Mouse (Mus musculus): ENCODE data around the gene Cacna2d4. TPM values are rescaled to one million over a fixed set of nuclear protein-coding genes. Genes with fewer than 3 reads are reported as not detected.

The Cacna2d4 gene
- polyA plus RNA-seq, 1 experiment, result 0.58 TPM

DNA sequence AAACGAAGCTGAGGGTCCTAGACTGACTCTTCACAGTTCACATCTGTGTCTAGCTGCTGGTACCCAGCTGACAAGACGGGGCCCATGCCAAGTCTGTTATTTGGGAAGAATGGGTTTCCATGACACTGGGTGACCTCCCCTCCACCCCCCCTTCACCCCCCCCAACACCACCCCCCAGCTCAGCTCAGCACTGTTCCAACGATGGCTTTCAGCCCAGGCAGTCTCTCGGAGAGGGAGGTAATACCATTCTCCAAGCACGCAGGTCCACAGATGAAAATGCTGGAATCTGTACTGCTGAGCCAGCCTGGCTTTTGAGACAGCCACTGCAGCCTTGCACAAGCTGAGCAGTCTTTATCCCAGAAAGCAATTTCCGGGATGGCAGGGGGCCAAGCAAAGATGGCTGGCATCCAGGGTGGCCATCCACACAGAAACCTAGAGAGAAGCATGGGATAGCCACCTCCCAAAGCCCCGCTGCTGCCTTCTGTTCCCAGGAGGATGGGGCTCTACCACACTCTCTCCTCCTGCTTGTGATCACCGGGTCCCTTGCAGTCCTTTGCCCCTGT lies 1.2 kb downstream of the Cacna2d4 start:
- Histone ChIP-seq H3K27me3 (ENCODE audit: control insufficient read depth, insufficient read depth, low read length, poor library complexity, severe bottlenecking) (no peaks in the 10 kb centered on the region), H3K9me3 (replicated peaks; ENCODE audit: control insufficient read depth, insufficient read depth, low read length, poor library complexity, severe bottlenecking) (no peaks in the 10 kb centered on the region), H3K36me3 (ENCODE audit: control insufficient read depth, insufficient read depth, low read length, poor library complexity, severe bottlenecking) (no peaks in the 10 kb centered on the region), H3K4me3 (ENCODE audit: low read depth, low read length) (no peak overlapping the region), H3K27ac (ENCODE audit: insufficient read depth, low read length) (no peak overlapping the region), H3K9ac (ENCODE audit: low read depth, poor library complexity, severe bottlenecking) (no peak overlapping the region), H3K4me1 (ENCODE audit: control insufficient read depth, insufficient read depth, low read length) (no peaks in the 10 kb centered on the region)
- TF ChIP-seq CTCF (IDR thresholded peaks at IDR 0.05; ENCODE audit: low read depth, low read length), result no peak
- TF ChIP-seq EP300 (IDR thresholded peaks at IDR 0.05; ENCODE audit: insufficient read depth, low read depth, low read length), result no peak
- TF ChIP-seq POLR2A (IDR thresholded peaks at IDR 0.05; ENCODE audit: insufficient read depth, low read length), result no peak

DNA sequence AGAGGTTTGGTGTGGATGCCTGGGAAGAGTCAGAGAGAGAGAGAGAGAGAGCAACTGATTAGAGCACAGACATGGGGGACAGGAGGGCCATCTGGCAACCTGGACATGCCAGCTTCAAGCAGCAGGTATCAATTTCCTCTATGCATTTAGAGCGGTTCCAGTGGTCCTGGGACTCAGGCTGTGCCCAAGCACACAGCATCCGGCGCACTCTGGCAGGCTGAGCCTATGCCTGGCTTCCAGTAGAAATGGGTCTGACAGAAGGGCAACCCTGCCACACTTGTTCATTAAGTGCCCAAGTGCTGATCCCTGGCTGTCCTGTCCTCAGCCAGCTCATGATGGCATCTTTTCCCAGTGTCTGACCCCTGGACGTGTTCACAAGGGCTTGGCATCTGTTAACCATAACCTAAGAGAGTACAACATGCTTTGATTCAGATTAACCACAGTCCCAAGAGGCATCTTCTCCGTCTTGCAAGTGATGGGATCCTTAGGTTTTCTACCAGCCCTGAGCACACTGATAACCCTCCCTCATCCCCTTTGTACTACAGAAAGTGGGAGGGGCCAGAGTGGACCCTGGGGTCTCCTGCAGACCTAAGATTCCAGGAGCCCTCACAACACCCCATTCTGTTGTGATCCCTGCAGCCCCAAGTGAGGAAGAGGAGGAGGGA lies 3.1 kb downstream of the Cacna2d4 start:
- no peak overlapping the region for H3K27ac ChIP-seq (ENCODE audit: insufficient read depth, low read length)
- TF ChIP-seq POLR2A (IDR thresholded peaks at IDR 0.05; ENCODE audit: insufficient read depth, low read length), result no peak
- no peak for TF ChIP-seq CTCF (IDR thresholded peaks at IDR 0.05; ENCODE audit: low read depth, low read length)
- TF ChIP-seq EP300 (IDR thresholded peaks at IDR 0.05; ENCODE audit: insufficient read depth, low read depth, low read length), result no peak
- no peaks in the 10 kb centered on the region for H3K36me3 ChIP-seq (ENCODE audit: control insufficient read depth, insufficient read depth, low read length, poor library complexity, severe bottlenecking)
- no peaks in the 10 kb centered on the region for H3K4me1 ChIP-seq (ENCODE audit: control insufficient read depth, insufficient read depth, low read length)
- no peaks in the 10 kb centered on the region for H3K9me3 ChIP-seq (replicated peaks; ENCODE audit: control insufficient read depth, insufficient read depth, low read length, poor library complexity, severe bottlenecking)
- no peak overlapping the region for H3K4me3 ChIP-seq (ENCODE audit: low read depth, low read length)
- no peak overlapping the region for H3K9ac ChIP-seq (ENCODE audit: low read depth, poor library complexity, severe bottlenecking)
- H3K27me3 ChIP-seq (ENCODE audit: control insufficient read depth, insufficient read depth, low read length, poor library complexity, severe bottlenecking), result no peaks in the 10 kb centered on the region

DNA sequence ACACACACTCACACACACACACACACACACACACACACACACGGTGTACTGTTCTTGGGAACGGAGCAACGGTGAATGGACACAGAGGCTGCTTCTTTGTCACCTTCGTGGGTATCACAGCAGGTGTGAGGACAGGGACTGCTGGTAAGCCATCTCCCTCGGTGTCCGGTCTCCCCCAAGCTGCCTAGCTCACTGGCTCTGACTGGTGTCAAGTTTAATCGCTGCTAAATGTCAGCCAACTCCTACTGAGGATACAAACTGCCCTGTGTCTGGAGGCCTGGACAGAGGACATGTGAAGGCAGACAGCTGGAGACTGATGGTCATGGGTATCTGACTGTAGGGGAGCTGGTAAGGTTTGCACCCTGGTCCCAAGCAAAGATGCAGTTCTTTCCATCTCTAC lies 3.9 kb downstream of the Cacna2d4 start:
- H3K4me1 ChIP-seq (ENCODE audit: control insufficient read depth, insufficient read depth, low read length), result no peaks in the 10 kb centered on the region
- H3K36me3 ChIP-seq (ENCODE audit: control insufficient read depth, insufficient read depth, low read length, poor library complexity, severe bottlenecking), result no peaks in the 10 kb centered on the region
- no peaks in the 10 kb centered on the region for H3K27me3 ChIP-seq (ENCODE audit: control insufficient read depth, insufficient read depth, low read length, poor library complexity, severe bottlenecking)
- H3K4me3 ChIP-seq (ENCODE audit: low read depth, low read length), result no peak overlapping the region
- TF ChIP-seq EP300 (IDR thresholded peaks at IDR 0.05; ENCODE audit: insufficient read depth, low read depth, low read length), result no peak
- no peak for TF ChIP-seq POLR2A (IDR thresholded peaks at IDR 0.05; ENCODE audit: insufficient read depth, low read length)
- TF ChIP-seq CTCF (IDR thresholded peaks at IDR 0.05; ENCODE audit: low read depth, low read length), result no peak
- H3K9ac ChIP-seq (ENCODE audit: low read depth, poor library complexity, severe bottlenecking), result no peak overlapping the region
- H3K9me3 ChIP-seq (replicated peaks; ENCODE audit: control insufficient read depth, insufficient read depth, low read length, poor library complexity, severe bottlenecking), result no peaks in the 10 kb centered on the region
- H3K27ac ChIP-seq (ENCODE audit: insufficient read depth, low read length), result no peak overlapping the region

DNA sequence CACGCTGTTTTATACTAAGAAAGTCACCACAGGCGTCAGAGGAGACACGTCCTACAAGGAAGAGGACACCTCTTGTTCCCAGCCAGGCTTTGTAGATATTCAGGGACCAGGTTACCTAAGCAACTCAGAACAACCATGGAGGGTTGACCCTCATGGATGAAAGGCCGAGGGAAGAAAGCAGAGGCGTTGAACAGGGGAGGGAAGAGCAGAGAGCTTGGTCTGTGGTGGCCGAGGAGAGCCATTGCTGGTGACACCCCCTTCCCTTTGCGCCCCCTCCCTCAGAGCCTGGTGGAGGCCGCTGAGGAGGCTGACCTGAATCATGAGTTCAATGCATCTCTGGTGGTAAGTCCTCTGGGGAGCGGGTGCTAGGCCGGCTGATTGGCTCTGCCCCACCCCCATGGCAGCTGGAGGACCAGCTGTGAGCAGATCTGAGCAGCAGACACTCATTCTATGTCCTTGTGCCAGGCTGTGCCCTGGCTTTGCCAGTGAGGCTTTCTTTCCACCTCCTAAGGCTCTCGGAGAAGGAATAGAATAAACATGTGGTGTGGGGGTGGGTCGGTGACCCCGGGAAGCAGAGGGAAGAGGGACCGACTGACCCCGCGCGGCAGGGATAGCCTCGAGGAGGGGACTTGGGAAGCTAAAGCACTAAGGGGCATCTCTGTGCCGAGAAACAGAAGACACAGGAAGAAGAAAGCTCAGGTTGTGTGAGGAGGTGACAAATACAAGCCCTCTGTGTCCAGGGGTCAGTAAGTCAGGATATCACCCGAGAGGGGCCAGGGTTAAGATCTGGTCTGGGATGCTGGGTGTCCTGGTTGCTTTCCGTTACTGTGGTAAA lies 4.8 kb downstream of the Cacna2d4 start:
- Histone ChIP-seq H3K27ac (ENCODE audit: insufficient read depth, low read length) (no peak overlapping the region), H3K4me3 (ENCODE audit: low read depth, low read length) (no peak overlapping the region), H3K36me3 (ENCODE audit: control insufficient read depth, insufficient read depth, low read length, poor library complexity, severe bottlenecking) (no peaks in the 10 kb centered on the region), H3K4me1 (ENCODE audit: control insufficient read depth, insufficient read depth, low read length) (no peaks in the 10 kb centered on the region), H3K27me3 (ENCODE audit: control insufficient read depth, insufficient read depth, low read length, poor library complexity, severe bottlenecking) (no peaks in the 10 kb centered on the region), H3K9me3 (replicated peaks; ENCODE audit: control insufficient read depth, insufficient read depth, low read length, poor library complexity, severe bottlenecking) (peaks cover 2% of the 10 kb centered on the region; the same call in 1 of the 2 replicates), H3K9ac (ENCODE audit: low read depth, poor library complexity, severe bottlenecking) (no peak overlapping the region)
- TF ChIP-seq EP300 (IDR thresholded peaks at IDR 0.05; ENCODE audit: insufficient read depth, low read depth, low read length) (no peak), CTCF (IDR thresholded peaks at IDR 0.05; ENCODE audit: low read depth, low read length) (no peak), POLR2A (IDR thresholded peaks at IDR 0.05; ENCODE audit: insufficient read depth, low read length) (no peak)

DNA sequence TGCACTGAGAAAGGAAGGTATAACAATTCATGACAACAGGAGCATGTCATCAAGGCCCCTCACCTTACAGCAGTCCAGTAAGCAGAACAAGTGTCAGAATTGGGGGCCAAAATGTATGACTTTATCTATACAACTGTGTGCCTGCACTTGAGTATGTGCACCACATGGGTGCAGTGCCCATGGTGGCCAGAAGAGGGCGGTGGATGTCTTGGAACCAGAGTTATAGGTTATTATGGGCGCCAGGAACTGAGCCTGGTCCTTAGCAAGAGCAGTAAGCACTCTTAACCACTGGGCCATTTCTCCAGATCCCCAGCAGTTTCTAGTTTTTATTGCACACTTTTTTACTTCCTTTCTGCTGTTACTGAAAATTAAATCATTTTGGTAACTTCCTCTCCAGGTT lies 9.8 kb downstream of the Cacna2d4 start:
- H3K4me1 ChIP-seq (ENCODE audit: control insufficient read depth, insufficient read depth, low read length), result peaks cover 1% of the 10 kb centered on the region
- no peaks in the 10 kb centered on the region for H3K36me3 ChIP-seq (ENCODE audit: control insufficient read depth, insufficient read depth, low read length, poor library complexity, severe bottlenecking)
- no peaks in the 10 kb centered on the region for H3K27me3 ChIP-seq (ENCODE audit: control insufficient read depth, insufficient read depth, low read length, poor library complexity, severe bottlenecking)
- TF ChIP-seq CTCF (IDR thresholded peaks at IDR 0.05; ENCODE audit: low read depth, low read length) (no peak), POLR2A (IDR thresholded peaks at IDR 0.05; ENCODE audit: insufficient read depth, low read length) (no peak), EP300 (IDR thresholded peaks at IDR 0.05; ENCODE audit: insufficient read depth, low read depth, low read length) (no peak)
- H3K27ac ChIP-seq (ENCODE audit: insufficient read depth, low read length), result no peak overlapping the region
- H3K9me3 ChIP-seq (replicated peaks; ENCODE audit: control insufficient read depth, insufficient read depth, low read length, poor library complexity, severe bottlenecking), result peaks cover 7% of the 10 kb centered on the region; the same call in 1 of the 2 replicates
- H3K4me3 ChIP-seq (ENCODE audit: low read depth, low read length), result no peak overlapping the region
- H3K9ac ChIP-seq (ENCODE audit: low read depth, poor library complexity, severe bottlenecking), result no peak overlapping the region
